Mouse (Mus musculus) WW6 (cell line): ENCODE measurements around the gene Polr3gl.

ENCODE experiments used
- DNase-seq: peaks from one replicate; pipeline ENCODE4 v3.0.0-alpha.2; 2013; ENCODE audit warnings: low read depth, low spot score

Gene Polr3gl

GRCm38 (mm10) chr3:96598156-96599068 is 4.4 kb upstream of the Polr3gl start:
- DNase-seq, result no peak

- DNase-seq, result no peak
Observed at GRCm38 (mm10) chr3:96597435-96597891, 3.5 kb upstream of the Polr3gl start.

GRCm38 (mm10) chr3:96596855-96597254 is 2.9 kb upstream of the Polr3gl start:
- no peak for DNase-seq

- DNase-seq, result no peak
Observed at GRCm38 (mm10) chr3:96596228-96596707, 2.3 kb upstream of the Polr3gl start, which contains the start of gene Ankrd34a. Gene Ankrd34a (plus strand): TSS chr3:96596636.

GRCm38 (mm10) chr3:96595661-96596060 is 1.7 kb upstream of the Polr3gl start:
- DNase-seq, result no peak

- no peak for DNase-seq
Observed at GRCm38 (mm10) chr3:96594851-96595250, 870 bp upstream of the Polr3gl start.

- no peak for DNase-seq
Observed at GRCm38 (mm10) chr3:96593374-96593773, 607 bp downstream of the Polr3gl start.

GRCm38 (mm10) chr3:96590657-96591056 is 3.3 kb downstream of the Polr3gl start:
- no peak for DNase-seq

GRCm38 (mm10) chr3:96583386-96583785 is 10.6 kb downstream of the Polr3gl start:
- no peak for DNase-seq

- no peak for DNase-seq
Observed at GRCm38 (mm10) chr3:96581771-96582515, 12.0 kb downstream of the Polr3gl start.

GRCm38 (mm10) chr3:96581141-96581540 is 12.8 kb downstream of the Polr3gl start:
- DNase-seq, result no peak

GRCm38 (mm10) chr3:96579885-96580454 is 14.0 kb downstream of the Polr3gl start:
- DNase-seq, result peak; percentile 79

- DNase-seq, result no peak
Observed at GRCm38 (mm10) chr3:96579239-96579750, 14.7 kb downstream of the Polr3gl start.

- no peak for DNase-seq
Observed at GRCm38 (mm10) chr3:96578561-96579238, 15.3 kb downstream of the Polr3gl start.

GRCm38 (mm10) chr3:96577566-96577965 is 16.4 kb downstream of the Polr3gl start:
- DNase-seq, result no peak

- DNase-seq, result peak; percentile 87
Observed at GRCm38 (mm10) chr3:96576690-96577541, 17.1 kb downstream of the Polr3gl start, which contains the start of gene Gm16253. Gene Gm16253 (plus strand): TSS chr3:96576984.

- DNase-seq, result no peak
Observed at GRCm38 (mm10) chr3:96576005-96576658, 17.8 kb downstream of the Polr3gl start.

- DNase-seq, result no peak
Observed at GRCm38 (mm10) chr3:96575272-96575984, 18.6 kb downstream of the Polr3gl start.
